Mouse (Mus musculus): ENCODE results near the gene Lefty2. TPM values are rescaled to one million over a fixed set of nuclear protein-coding genes. Genes with fewer than 3 reads are reported as not detected.

Gene Lefty2
- polyA plus RNA-seq (2021; fragmentation: Nextera tagmentation), result 1.8 and 3.0 TPM in 2 replicates
- long read RNA-seq, experiment 1, partial matches to known transcripts, result 0 of 5 reads
- long read RNA-seq, experiment 1, other reads (novel, unspliced or antisense), result 1 of 5 reads
- long read RNA-seq, experiment 2, transcript Lefty2-202 (2 exons, 422 nt), result major isoform, 6 of 6 reads
- long read RNA-seq, experiment 2, partial matches to known transcripts, result 0 of 6 reads
- long read RNA-seq, experiment 2, other reads (novel, unspliced or antisense), result 0 of 6 reads

DNA sequence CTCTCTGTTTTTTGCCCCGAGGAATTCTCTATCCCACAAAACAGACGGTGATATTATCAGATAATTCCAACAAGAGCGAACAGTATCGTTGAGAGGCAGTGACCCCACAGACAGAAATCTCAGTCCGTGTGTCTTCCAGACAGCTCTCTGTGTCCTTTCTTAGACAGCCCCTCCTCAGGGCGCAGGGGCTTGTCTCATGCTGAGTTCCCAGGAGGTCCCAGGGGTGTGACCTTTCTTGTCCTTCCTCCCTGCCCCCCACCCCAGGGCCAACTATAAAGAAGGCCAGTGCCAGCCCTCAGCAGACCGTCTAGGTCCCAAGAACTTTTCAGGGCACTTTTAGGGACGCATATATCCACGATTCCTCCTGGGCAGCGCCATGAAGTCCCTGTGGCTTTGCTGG is at the start of gene Lefty2:
Gene Lefty2 (plus strand): TSS at position 301 of the 400 bp plus-strand sequence.

DNA sequence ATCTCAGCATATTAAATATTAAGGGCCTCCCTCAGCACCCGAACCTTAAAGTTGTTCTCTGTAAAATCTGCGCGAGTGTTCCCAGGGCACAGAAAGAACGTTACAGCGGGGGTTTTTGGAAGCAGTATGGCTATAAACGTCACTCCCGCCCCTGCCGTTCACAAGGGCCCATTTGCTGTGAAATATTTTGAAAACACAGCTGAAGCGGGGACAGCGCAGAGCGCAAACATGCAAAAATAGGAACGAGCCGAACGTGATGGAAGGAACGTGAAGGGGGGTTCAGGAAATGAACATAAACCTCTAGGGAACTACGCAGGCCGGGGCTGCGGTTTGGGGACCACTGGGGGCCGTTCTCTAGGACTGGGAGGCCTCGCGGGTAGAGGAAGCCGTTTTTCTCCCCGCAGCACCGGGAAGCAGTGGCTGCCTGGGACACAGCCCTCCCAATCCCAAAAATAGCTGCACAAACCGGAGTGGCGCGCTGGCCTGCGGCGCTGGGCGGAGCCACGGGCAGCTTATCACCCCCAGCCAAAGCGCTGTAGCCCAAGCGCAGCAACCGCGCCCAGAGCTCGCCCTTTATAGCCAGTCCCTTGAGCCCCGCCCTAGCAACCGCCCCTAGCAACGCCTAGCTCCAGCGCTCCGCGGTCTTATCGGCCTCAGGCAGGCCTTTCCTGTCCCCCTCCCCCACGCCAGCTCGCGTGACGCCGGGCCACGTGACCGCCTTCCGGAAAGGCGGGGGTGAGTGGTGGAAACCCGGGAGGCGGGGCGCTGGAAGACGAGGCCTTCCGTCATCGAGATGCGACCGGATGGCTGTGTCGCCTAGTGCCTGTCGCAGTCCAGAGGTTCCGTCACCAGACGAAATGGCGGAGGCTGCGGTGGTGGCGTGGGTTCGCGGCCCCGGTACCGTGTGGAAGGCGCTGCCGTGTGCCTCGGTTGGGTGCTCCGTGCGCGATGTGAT is 42.3 kb upstream of the Lefty2 start, which contains the start of gene Sde2:
Gene Sde2 (plus strand): TSS at position 812 of the 955 bp plus-strand sequence.

GRCm38 (mm10) chr1:180904039-180904814 is 11.3 kb downstream of the Lefty2 start, which contains the start of gene Pycr2:
Gene Pycr2, plus strand, starts transcription at chr1:180904293.

GRCm38 (mm10) chr1:180934467-180935419 is 41.8 kb downstream of the Lefty2 start, which contains the start of gene Lefty1:
Gene Lefty1, plus strand, starts transcription at chr1:180935022.

GRCm38 (mm10) chr1:180942166-180943031 is 49.5 kb downstream of the Lefty2 start, which contains the start of gene Tmem63a:
Gene Tmem63a, plus strand, starts transcription at chr1:180942344.

Other genes starting within 250 kb of the Lefty2 start
- gene Mixl1, start 196.1 kb upstream of the Lefty2 start, polyA plus RNA-seq (2021; fragmentation: Nextera tagmentation), result 0.08 TPM in 1 of 2 replicates, not detected in the other
- 3.9 and 5.7 TPM in 2 replicates for gene Acbd3, start 167.1 kb upstream of the Lefty2 start, polyA plus RNA-seq (2021; fragmentation: Nextera tagmentation)
- gene H3f3a, start 79.2 kb upstream of the Lefty2 start, polyA plus RNA-seq (2021; fragmentation: Nextera tagmentation), result 347 and 349 TPM in 2 replicates
- 17.7 and 18.8 TPM in 2 replicates for gene Sde2, start 42.0 kb upstream of the Lefty2 start, polyA plus RNA-seq (2021; fragmentation: Nextera tagmentation)
- 86.1 and 94.6 TPM in 2 replicates for gene Pycr2, start 11.2 kb downstream of the Lefty2 start, polyA plus RNA-seq (2021; fragmentation: Nextera tagmentation)
- 21.8 and 22.7 TPM in 2 replicates for gene Lefty1, start 41.9 kb downstream of the Lefty2 start, polyA plus RNA-seq (2021; fragmentation: Nextera tagmentation)
- gene Tmem63a, start 49.2 kb downstream of the Lefty2 start, polyA plus RNA-seq (2021; fragmentation: Nextera tagmentation), result 27.1 and 29.2 TPM in 2 replicates
- 20.6 and 35.6 TPM in 2 replicates for gene Ephx1, start 127.8 kb downstream of the Lefty2 start, polyA plus RNA-seq (2021; fragmentation: Nextera tagmentation)
- not detected in 2 replicates for gene 9130409I23Rik, start 158.1 kb downstream of the Lefty2 start, polyA plus RNA-seq (2021; fragmentation: Nextera tagmentation)

All from layer of hippocampus, adult 6 months (tissue).